In genomic region chr4:150921206-150921605, GRCm38 (mm10) we compare ENCODE assay signal across 28 mouse cellular contexts. TPM values are rescaled to one million over a fixed set of nuclear protein-coding genes. Genes with fewer than 3 reads are reported as not detected.
A peak's percentile ranks its signal among the peaks of the same experiment; 100 is the strongest.
DNase-seq lines count a peak whose midpoint lies in the region; ATAC-seq lines count a peak whose summit lies in the region.
"Had no signal": no experiment of that assay in that cellular context is flagged by ENCODE, and none has a peak within 500 bp of the region (broad histone marks: within the 10 kb centered on the region; RNA-seq: fewer than 3 reads in every experiment).

No protein-coding gene starts in this region.

- H3K4me1 ChIP-seq in forebrain, embryonic 10.5 days, result peaks cover 8% of the 10 kb centered on the region; the same call in 1 of the 2 replicates
- H3K4me1 ChIP-seq in forebrain, embryonic 11.5 days (replicated peaks; ENCODE audit: control insufficient read depth, insufficient read depth, low read length), result no peaks in the 10 kb centered on the region
- H3K4me1 ChIP-seq in kidney, embryonic 16.5 days (ENCODE audit: insufficient read depth, low read length), result peaks cover 8% of the 10 kb centered on the region; the same call in 1 of the 2 replicates
- H3K4me1 ChIP-seq: embryonic facial prominence, embryonic 12.5 days; hindbrain, embryonic 13.5 days; midbrain, embryonic 15.5 days; neural tube, embryonic 13.5 days had no signal

- 0 out of 2 replicates have a peak overlapping the region, but pooled peaks have one; percentile 3 for H3K27ac ChIP-seq in forebrain, embryonic 10.5 days
- H3K27ac ChIP-seq in forebrain, embryonic 11.5 days (ENCODE audit: low read depth, low read length), result no peak overlapping the region
- H3K27ac ChIP-seq in kidney, embryonic 16.5 days (ENCODE audit: low read length), result no peak overlapping the region
- H3K27ac ChIP-seq: embryonic facial prominence, embryonic 12.5 days; heart, embryonic 13.5 days; hindbrain, embryonic 13.5 days; limb, embryonic 12.5 days; macrophage; midbrain, embryonic 15.5 days; neural tube, embryonic 13.5 days had no signal

- no peak overlapping the region for H3K4me2 ChIP-seq in forebrain, embryonic 11.5 days (ENCODE audit: low read depth, low read length, severe bottlenecking)
- H3K4me2 ChIP-seq in kidney, embryonic 16.5 days (replicated peaks; ENCODE audit: low read depth, low read length), result no peak overlapping the region
- H3K4me2 ChIP-seq: embryonic facial prominence, embryonic 12.5 days; heart, embryonic 13.5 days; hindbrain, embryonic 13.5 days; limb, embryonic 12.5 days; liver, embryonic 11.5 days; midbrain, embryonic 15.5 days; neural tube, embryonic 13.5 days had no signal

- ATAC-seq in forebrain, embryonic 11.5 days (replicated peaks; ENCODE audit: low FRiP score), result no peak
- ATAC-seq in kidney, embryonic 16.5 days (ENCODE audit: low FRiP score, low TSS enrichment), result 0 out of 2 replicates have a peak, but pooled peaks have one; percentile 35
- ATAC-seq in inflammation-experienced regulatory T-cells, adult 6 months, result peak; percentile 51
- ATAC-seq: forebrain, embryonic 14.5 days; liver, postnatal 0 days; lung, postnatal 0 days; midbrain, embryonic 15.5 days had no signal

- no peaks in the 10 kb centered on the region for H3K36me3 ChIP-seq in forebrain, embryonic 10.5 days (replicated peaks)
- no peaks in the 10 kb centered on the region for H3K36me3 ChIP-seq in forebrain, embryonic 11.5 days (ENCODE audit: control insufficient read depth, insufficient read depth, low read length)
- H3K36me3 ChIP-seq in kidney, embryonic 16.5 days (ENCODE audit: insufficient read depth, low read length), result no peaks in the 10 kb centered on the region
- H3K36me3 ChIP-seq: embryonic facial prominence, embryonic 12.5 days; heart, embryonic 13.5 days; hindbrain, embryonic 13.5 days; limb, embryonic 12.5 days; midbrain, embryonic 15.5 days; neural tube, embryonic 13.5 days had no signal

- 84% methylated on average over 8 of the region's 8 CpGs for WGBS in forebrain, embryonic 10.5 days
- 88% methylated on average over 8 of the region's 8 CpGs for WGBS in forebrain, embryonic 11.5 days
- 57% methylated on average over 8 of the region's 8 CpGs for WGBS in kidney, embryonic 16.5 days

- H3K4me3 ChIP-seq in forebrain, embryonic 10.5 days, result no peak overlapping the region
- no peak overlapping the region for H3K4me3 ChIP-seq in forebrain, embryonic 11.5 days (ENCODE audit: low read depth, low read length)
- no peak overlapping the region for H3K4me3 ChIP-seq in kidney, embryonic 16.5 days (ENCODE audit: low read length)
- H3K4me3 ChIP-seq: embryonic facial prominence, embryonic 12.5 days; erythroblast, embryonic 14.5 days; heart, embryonic 13.5 days; hindbrain, embryonic 13.5 days; limb, embryonic 12.5 days; midbrain, embryonic 15.5 days; neural tube, embryonic 13.5 days had no signal

- DNase-seq in forebrain, embryonic 10.5 days (ENCODE audit: extremely low spot score, low spot score), result no peak
- no peak for DNase-seq in forebrain, embryonic 11.5 days (ENCODE audit: low spot score)
- DNase-seq in kidney, postnatal 25 days, result no peak
- DNase-seq in CD4-positive, CD25-positive, alpha-beta regulatory T cell, adult 2 months (ENCODE audit: low read depth, low spot score), result peak; percentile 74
- no peak for DNase-seq in frontal cortex, adult 2 months (ENCODE audit: extremely low spot score in 1 of 2, low spot score in 1 of 2)
- no peak for DNase-seq in spleen, postnatal 14 days (ENCODE audit: low spot score in 2 of 2)
- DNase-seq: adrenal gland, postnatal 25 days; cerebellum, adult 11 months; cerebellum, adult 9-11 months; gastrocnemius, postnatal 10 days; heart, adult 11 months; kidney, postnatal 36 days; liver, postnatal 0 days; retina, postnatal 1 day; right cerebral cortex, postnatal 25 days had no signal

- H3K9ac ChIP-seq in forebrain, embryonic 11.5 days (ENCODE audit: low read length), result no peak overlapping the region
- no peak overlapping the region for H3K9ac ChIP-seq in kidney, embryonic 16.5 days (replicated peaks; ENCODE audit: low read length)
- H3K9ac ChIP-seq: embryonic facial prominence, embryonic 12.5 days; heart, embryonic 13.5 days; hindbrain, embryonic 13.5 days; limb, embryonic 12.5 days; liver, postnatal 0 days; midbrain, embryonic 15.5 days; neural tube, embryonic 13.5 days had no signal

- no peaks in the 10 kb centered on the region for H3K27me3 ChIP-seq in forebrain, embryonic 10.5 days (ENCODE audit: poor library complexity, severe bottlenecking)
- no peaks in the 10 kb centered on the region for H3K27me3 ChIP-seq in forebrain, embryonic 11.5 days (ENCODE audit: control insufficient read depth, insufficient read depth, low read length)
- no peaks in the 10 kb centered on the region for H3K27me3 ChIP-seq in kidney, embryonic 16.5 days (ENCODE audit: insufficient read depth, low read length)
- H3K27me3 ChIP-seq: embryonic facial prominence, embryonic 12.5 days; heart, embryonic 13.5 days; hindbrain, embryonic 13.5 days; limb, embryonic 12.5 days; midbrain, embryonic 15.5 days; neural tube, embryonic 13.5 days had no signal

- no peaks in the 10 kb centered on the region for H3K9me3 ChIP-seq in forebrain, embryonic 10.5 days
- no peaks in the 10 kb centered on the region for H3K9me3 ChIP-seq in forebrain, embryonic 11.5 days (ENCODE audit: control insufficient read depth, low read length)
- 0 out of 2 replicates have a peak, but pooled peaks cover 2% of the 10 kb centered on the region for H3K9me3 ChIP-seq in kidney, embryonic 16.5 days (ENCODE audit: low read length)
- H3K9me3 ChIP-seq: embryonic facial prominence, embryonic 12.5 days; heart, embryonic 13.5 days; hindbrain, embryonic 13.5 days; limb, embryonic 12.5 days; midbrain, embryonic 15.5 days; neural tube, embryonic 13.5 days had no signal

RNA-seq across cellular contexts. Expression of gene Tnfrsf9, which starts 6.8 kb away (rescaled TPM):
- polyA plus RNA-seq in forebrain, embryonic 10.5 days (2016; fragmentation: Nextera tagmentation; extraction: Ambion mirVana), result 0.32 and 0.49 TPM in 2 replicates
- polyA plus RNA-seq in forebrain, embryonic 11.5 days (2014; fragmentation: Nextera tagmentation; extraction: Ambion mirVana), result 0.19 TPM in 1 of 2 replicates, not detected in the other
- polyA plus RNA-seq in kidney, embryonic 16.5 days (2015; fragmentation: Nextera tagmentation; extraction: Ambion mirVana), result 0.26 and 0.40 TPM in 2 replicates
- polyA plus RNA-seq in inflammation-experienced regulatory T-cells, adult 6 months (2017; shearing (Covaris generic)), result 100 to 1,000 TPM; 101 to 158 (median 156) TPM
- polyA plus RNA-seq in frontal cortex, adult 2 months (2012; rRNA removed), result 1.3 and 2.6 TPM in 2 replicates
- polyA plus RNA-seq: erythroblast, embryonic 14.5 days had no signal

RNA-seq across cellular contexts. Expression of gene Park7, which starts 7.0 kb away (rescaled TPM):
- polyA plus RNA-seq in forebrain, embryonic 10.5 days (2016; fragmentation: Nextera tagmentation; extraction: Ambion mirVana), result 497 and 502 TPM in 2 replicates
- 412 and 431 TPM in 2 replicates for polyA plus RNA-seq in forebrain, embryonic 11.5 days (2014; fragmentation: Nextera tagmentation; extraction: Ambion mirVana)
- polyA plus RNA-seq in kidney, embryonic 16.5 days (2015; fragmentation: Nextera tagmentation; extraction: Ambion mirVana), result 404 and 421 TPM in 2 replicates
- 100 to 1,000 TPM; 379 to 537 (median 522) TPM for polyA plus RNA-seq in inflammation-experienced regulatory T-cells, adult 6 months (2017; shearing (Covaris generic))
- 306 and 313 TPM in 2 replicates for polyA plus RNA-seq in frontal cortex, adult 2 months (2012; rRNA removed)

Comparison
In these comparisons a context has a peak if more than half of its experiments do, and no peak if none do; other contexts are left out.
1. RNA of gene Tnfrsf9, which starts 6.8 kb away (polyA plus RNA-seq): 101 to 158 TPM in inflammation-experienced regulatory T-cells, adult 6 months; 1.3 to 2.6 TPM in frontal cortex, adult 2 months, 0.26 to 0.40 TPM in kidney, embryonic 16.5 days, 0.32 to 0.49 TPM in forebrain, embryonic 10.5 days and 0.19 TPM in forebrain, embryonic 11.5 days; every median in the first group is over 10 times any median in the second.